Comparison of ENCODE assay signal across 11 mouse cellular contexts in the genomic region with DNA sequence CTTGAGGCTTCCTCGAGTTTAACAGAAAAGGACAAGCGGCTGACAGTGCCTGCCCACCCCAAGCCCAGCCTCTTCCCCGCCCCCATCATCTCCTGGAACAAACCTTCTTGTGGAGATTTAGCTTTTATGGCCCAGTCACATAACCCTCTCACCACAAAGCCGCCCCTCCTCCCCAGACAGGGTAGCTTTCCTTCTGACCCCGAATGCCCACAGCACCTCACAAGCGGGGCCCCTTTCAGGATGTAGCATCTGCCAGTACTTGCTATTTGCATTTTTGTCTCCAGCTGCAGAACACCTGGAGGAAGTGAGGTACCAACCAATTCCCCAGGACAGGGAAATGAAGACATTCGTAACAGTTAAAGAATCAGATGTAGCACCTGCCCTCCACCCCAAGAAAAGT.
DNase-seq lines count a peak whose midpoint lies in the region; ATAC-seq and TF ChIP-seq lines count a peak whose summit lies in the region.
"Had no signal": no experiment of that assay in that cellular context is flagged by ENCODE, and none has a peak within 500 bp of the region (broad histone marks: within the 10 kb centered on the region; RNA-seq: fewer than 3 reads in every experiment).

No protein-coding gene starts in this region.

- H3K36me3 ChIP-seq in hindbrain, embryonic 13.5 days, result no peaks in the 10 kb centered on the region
- no peaks in the 10 kb centered on the region for H3K36me3 ChIP-seq in hindbrain, embryonic 11.5 days (ENCODE audit: control insufficient read depth, insufficient read depth, low read length)
- H3K36me3 ChIP-seq in E14TG2a.4 (ENCODE audit: insufficient read depth, low read length), result no peaks in the 10 kb centered on the region
- H3K36me3 ChIP-seq in stomach, embryonic 16.5 days (ENCODE audit: control insufficient read depth, insufficient read depth, low read length), result no peaks in the 10 kb centered on the region

- H3K9ac ChIP-seq in hindbrain, embryonic 13.5 days, result 0 out of 2 replicates have a peak overlapping the region, but pooled peaks have one; percentile 29
- H3K9ac ChIP-seq in hindbrain, embryonic 11.5 days (ENCODE audit: low read depth, low read length), result no peak overlapping the region
- H3K9ac ChIP-seq in stomach, embryonic 16.5 days (ENCODE audit: low read length), result peak overlapping the region; percentile 44

- TF ChIP-seq CTCF in E14TG2a.4 (conservative IDR thresholded peaks at IDR 0.05; ENCODE audit: low read length), result no peak

- ATAC-seq in hindbrain, embryonic 13.5 days (ENCODE audit: low FRiP score), result peak; percentile 17; the same call in 1 of the 2 replicates
- no peak for ATAC-seq in hindbrain, embryonic 11.5 days (ENCODE audit: low FRiP score)
- no peak for ATAC-seq in stomach, embryonic 16.5 days (ENCODE audit: insufficient read depth, low FRiP score)

- 19% methylated on average over 7 of the region's 7 CpGs for WGBS in hindbrain, embryonic 13.5 days
- WGBS in hindbrain, embryonic 11.5 days, result 25% methylated on average over 7 of the region's 7 CpGs
- 29% methylated on average over 7 of the region's 7 CpGs for WGBS in stomach, embryonic 16.5 days

- H3K4me1 ChIP-seq in hindbrain, embryonic 13.5 days (replicated peaks), result 0 out of 2 replicates have a peak, but pooled peaks cover 7% of the 10 kb centered on the region
- H3K4me1 ChIP-seq in hindbrain, embryonic 11.5 days (replicated peaks; ENCODE audit: control insufficient read depth, insufficient read depth, low read length), result no peaks in the 10 kb centered on the region; the same call in 1 of the 2 replicates
- H3K4me1 ChIP-seq in E14TG2a.4 (replicated peaks; ENCODE audit: low read depth, low read length), result peaks cover 53% of the 10 kb centered on the region
- H3K4me1 ChIP-seq in stomach, embryonic 16.5 days (ENCODE audit: control insufficient read depth, insufficient read depth, low read length), result peaks cover 7% of the 10 kb centered on the region

- no peak for DNase-seq in hindbrain, embryonic 11.5 days (ENCODE audit: low spot score)
- peak; percentile 10 for DNase-seq in induced T-regulatory cell, adult 2 months (ENCODE audit: low read depth)
- no peak for DNase-seq in adrenal gland, adult 2 months
- no peak for DNase-seq in cerebellum, adult 18-20 months
- DNase-seq: adrenal gland, postnatal 14 days; cerebellum, adult 9-11 months; kidney, adult 8-10 months; lung, postnatal 4 days had no signal

- no peaks in the 10 kb centered on the region; the same call in 1 of the 2 replicates for H3K9me3 ChIP-seq in hindbrain, embryonic 13.5 days
- H3K9me3 ChIP-seq in hindbrain, embryonic 11.5 days (ENCODE audit: control insufficient read depth, low read length), result no peaks in the 10 kb centered on the region
- peaks cover 17% of the 10 kb centered on the region for H3K9me3 ChIP-seq in E14TG2a.4 (ENCODE audit: low read length)
- H3K9me3 ChIP-seq in stomach, embryonic 16.5 days (replicated peaks; ENCODE audit: control insufficient read depth, low read length), result no peaks in the 10 kb centered on the region

- no peak overlapping the region for H3K4me3 ChIP-seq in hindbrain, embryonic 13.5 days
- H3K4me3 ChIP-seq in hindbrain, embryonic 11.5 days (ENCODE audit: low read depth, low read length), result no peak overlapping the region
- 0 out of 2 replicates have a peak overlapping the region, but pooled peaks have one; percentile 7 for H3K4me3 ChIP-seq in E14TG2a.4 (replicated peaks; ENCODE audit: low read length)
- H3K4me3 ChIP-seq in stomach, embryonic 16.5 days (replicated peaks; ENCODE audit: low read length), result no peak overlapping the region

- no peak overlapping the region for H3K27ac ChIP-seq in hindbrain, embryonic 13.5 days
- H3K27ac ChIP-seq in hindbrain, embryonic 11.5 days (ENCODE audit: low read depth, low read length), result no peak overlapping the region
- H3K27ac ChIP-seq in stomach, embryonic 16.5 days (ENCODE audit: low read length), result peak overlapping the region; percentile 66; the same call in 1 of the 2 replicates

- no peak overlapping the region for H3K4me2 ChIP-seq in hindbrain, embryonic 13.5 days
- no peak overlapping the region for H3K4me2 ChIP-seq in hindbrain, embryonic 11.5 days (replicated peaks; ENCODE audit: low read depth, low read length)
- H3K4me2 ChIP-seq in stomach, embryonic 16.5 days (ENCODE audit: low read depth, low read length), result peak overlapping the region; percentile 8; the same call in 1 of the 2 replicates

- no peaks in the 10 kb centered on the region for H3K27me3 ChIP-seq in hindbrain, embryonic 13.5 days
- H3K27me3 ChIP-seq in hindbrain, embryonic 11.5 days (ENCODE audit: control insufficient read depth, insufficient read depth, low read length), result no peaks in the 10 kb centered on the region
- peaks cover 23% of the 10 kb centered on the region for H3K27me3 ChIP-seq in E14TG2a.4 (ENCODE audit: insufficient read depth, low read length)
- H3K27me3 ChIP-seq in stomach, embryonic 16.5 days (ENCODE audit: control insufficient read depth, insufficient read depth, low read length), result no peaks in the 10 kb centered on the region
